Mouse (Mus musculus): ENCODE data around the gene Smr3a. TPM values are rescaled to one million over a fixed set of nuclear protein-coding genes. Genes with fewer than 3 reads are reported as not detected.

The Smr3a gene
- not detected in 2 replicates for polyA plus RNA-seq (2015; fragmentation: Nextera tagmentation; extraction: Ambion mirVana)

DNA sequence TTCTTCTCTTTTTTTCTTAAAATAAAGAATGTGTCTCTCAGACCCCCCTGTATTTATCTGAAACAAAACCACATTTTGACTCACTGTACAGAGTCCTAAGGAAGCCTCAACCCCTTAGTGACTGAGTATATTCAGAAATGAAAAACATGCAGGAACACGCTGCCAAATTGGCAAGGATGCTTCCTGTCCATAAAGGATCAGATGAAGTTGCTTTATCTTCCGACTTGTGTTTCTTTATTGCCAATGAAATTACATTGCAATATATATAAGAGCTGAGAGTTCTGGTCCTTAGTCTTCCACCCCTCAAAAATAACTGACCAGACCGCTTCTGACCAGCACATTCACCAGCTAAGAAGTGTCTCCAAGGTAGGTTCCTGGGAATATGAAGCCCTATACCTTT is at the start of gene Smr3a:
Gene Smr3a (plus strand): TSS at position 301 of the 400 bp plus-strand sequence.
- H3K27me3 ChIP-seq = no peaks in the 10 kb centered on the region
- no peak within 1 kb of the TSS for H3K9ac ChIP-seq
- H3K9me3 ChIP-seq = no peaks in the 10 kb centered on the region
- H3K4me3 ChIP-seq = no peak within 1 kb of the TSS
- 84% methylated on average over 3 of the region's 3 CpGs for WGBS
- H3K27ac ChIP-seq = no peak within 1 kb of the TSS
- H3K4me1 ChIP-seq = no peaks in the 10 kb centered on the region
- H3K4me2 ChIP-seq = no peak within 1 kb of the TSS
- no peaks in the 10 kb centered on the region for H3K36me3 ChIP-seq
- no peak for ATAC-seq (ENCODE audit: borderline replicate concordance, extremely low read depth, low FRiP score, low TSS enrichment)

DNA sequence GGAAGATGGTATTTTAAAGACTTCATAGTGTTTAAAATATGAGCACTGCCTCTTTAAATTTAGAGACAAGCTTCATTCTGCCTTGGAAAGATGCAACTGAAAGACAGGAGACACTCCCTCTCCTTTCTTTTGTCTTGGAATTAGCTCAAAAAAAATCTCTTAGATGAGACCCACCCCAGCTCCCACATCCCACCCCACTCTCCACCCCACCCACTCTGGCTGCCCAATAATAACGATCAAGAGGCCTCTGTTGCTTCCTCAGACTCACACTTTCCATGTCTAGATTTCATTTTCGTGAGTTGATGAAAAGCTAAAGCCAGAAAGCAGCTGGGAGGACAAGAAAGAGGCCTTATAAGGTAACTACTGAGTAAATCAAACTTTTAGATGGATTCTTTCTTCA is 33.1 kb upstream of the Smr3a start, which contains the start of the genes 2310003L06Rik and Gm28434:
Gene 2310003L06Rik (plus strand): TSS at position 259 of the 400 bp plus-strand sequence.
Gene Gm28434 (plus strand): TSS at position 317 of the 400 bp plus-strand sequence.
- Histone ChIP-seq H3K27me3 (no peaks in the 10 kb centered on the region), H3K4me1 (no peaks in the 10 kb centered on the region), H3K9me3 (no peaks in the 10 kb centered on the region), H3K36me3 (no peaks in the 10 kb centered on the region), H3K27ac (no peak within 1 kb of the TSS), H3K9ac (no peak within 1 kb of the TSS), H3K4me3 (no peak within 1 kb of the TSS), H3K4me2 (no peak within 1 kb of the TSS)
- WGBS = 63% methylated on average over 2 of the region's 2 CpGs
- no peak for ATAC-seq (ENCODE audit: borderline replicate concordance, extremely low read depth, low FRiP score, low TSS enrichment)

DNA sequence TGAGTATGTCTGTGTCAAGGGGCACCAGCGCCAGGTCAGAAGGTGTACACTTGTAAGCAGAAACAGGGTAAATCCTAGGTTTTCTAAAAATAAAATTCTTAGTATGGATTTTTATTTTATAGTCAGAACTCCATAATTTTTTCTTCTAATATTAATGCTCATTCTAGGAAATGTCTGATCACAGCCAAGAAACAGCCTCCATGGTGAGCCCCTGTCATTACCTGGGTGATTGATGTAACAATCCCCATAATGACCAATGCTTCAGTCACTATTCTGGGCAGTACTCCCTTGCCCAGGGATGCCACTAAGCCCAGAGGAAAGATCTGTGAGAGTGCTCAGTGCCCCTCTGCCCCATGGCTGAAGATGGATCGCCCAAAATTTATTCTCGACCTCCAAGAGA is 23.2 kb upstream of the Smr3a start, which contains the start of gene Cabs1:
Gene Cabs1 (plus strand): TSS at position 301 of the 400 bp plus-strand sequence.
- H3K9ac ChIP-seq = no peak within 1 kb of the TSS
- no peaks in the 10 kb centered on the region for H3K36me3 ChIP-seq
- no peak within 1 kb of the TSS for H3K4me2 ChIP-seq
- H3K27me3 ChIP-seq = no peaks in the 10 kb centered on the region
- no peak for ATAC-seq (ENCODE audit: borderline replicate concordance, extremely low read depth, low FRiP score, low TSS enrichment)
- no peaks in the 10 kb centered on the region for H3K4me1 ChIP-seq
- H3K9me3 ChIP-seq = no peaks in the 10 kb centered on the region
- H3K4me3 ChIP-seq = no peak within 1 kb of the TSS
- no peak within 1 kb of the TSS for H3K27ac ChIP-seq
- WGBS = 68% methylated on average over 3 of the region's 3 CpGs

DNA sequence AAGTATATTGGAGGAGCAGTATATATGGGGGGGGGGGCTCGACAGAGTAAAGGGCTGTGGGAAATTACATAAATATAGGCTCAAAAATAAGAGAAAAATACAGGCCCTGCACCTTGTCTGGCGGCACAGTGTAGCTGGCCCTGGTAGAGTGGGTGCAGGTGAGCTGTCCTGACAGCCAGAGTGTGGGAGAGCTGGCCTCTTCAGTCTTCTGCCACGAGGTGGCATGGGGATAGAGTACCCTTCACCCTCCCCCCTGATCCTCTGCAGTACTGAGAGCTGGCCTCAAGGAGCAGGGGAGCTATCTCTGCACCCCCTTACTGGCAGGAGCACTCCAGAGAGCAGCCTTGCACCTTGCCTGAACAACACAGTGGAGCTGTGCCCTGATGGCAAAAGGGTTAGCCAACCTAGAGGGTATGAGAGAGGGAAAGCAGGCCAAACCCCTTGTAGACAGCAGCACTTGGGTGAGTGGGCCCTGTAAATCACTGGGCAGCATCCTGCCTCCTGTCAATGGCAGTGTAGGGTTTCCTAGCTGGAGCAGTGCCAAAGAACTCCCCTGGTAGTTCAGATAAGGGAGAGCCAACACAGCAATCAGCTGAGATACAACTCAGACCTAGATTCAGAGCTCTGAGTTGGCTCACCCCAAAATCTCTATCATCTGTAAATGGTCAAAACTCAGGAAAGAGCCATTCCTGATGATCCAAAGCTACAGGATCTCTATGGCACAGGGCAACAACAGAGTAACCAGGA is 19.7 kb upstream of the Smr3a start:
- Histone ChIP-seq H3K9me3 (no peaks in the 10 kb centered on the region), H3K4me1 (no peaks in the 10 kb centered on the region), H3K27me3 (no peaks in the 10 kb centered on the region), H3K4me2 (no peak overlapping the region), H3K4me3 (no peak overlapping the region), H3K27ac (no peak overlapping the region), H3K36me3 (no peaks in the 10 kb centered on the region), H3K9ac (no peak overlapping the region)
- no peak for ATAC-seq (ENCODE audit: borderline replicate concordance, extremely low read depth, low FRiP score, low TSS enrichment)
- WGBS = 58% methylated on average over 3 of the region's 3 CpGs

DNA sequence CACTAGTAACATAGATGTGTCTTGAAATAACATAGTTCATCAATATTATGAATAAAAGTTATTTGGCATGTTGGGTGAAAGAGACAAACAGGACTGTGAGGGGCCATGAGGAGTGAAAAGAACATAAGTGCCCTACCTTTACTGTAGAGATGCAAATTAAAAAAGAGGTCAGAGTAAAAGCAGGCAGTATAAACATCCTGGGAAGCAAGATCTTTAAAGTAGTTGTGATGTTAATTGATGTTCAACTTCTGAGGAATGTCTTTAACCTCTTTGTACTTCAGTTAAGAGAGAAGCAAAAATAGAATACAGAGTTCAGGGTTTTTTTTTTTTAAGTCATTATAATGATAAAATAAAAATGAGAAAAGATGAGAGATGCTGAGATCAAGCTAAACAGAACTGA is 2.9 kb downstream of the Smr3a start:
- H3K36me3 ChIP-seq = no peaks in the 10 kb centered on the region
- no peak overlapping the region for H3K4me2 ChIP-seq
- H3K27me3 ChIP-seq = no peaks in the 10 kb centered on the region
- no peak overlapping the region for H3K27ac ChIP-seq
- ATAC-seq (ENCODE audit: borderline replicate concordance, extremely low read depth, low FRiP score, low TSS enrichment) = no peak
- H3K4me3 ChIP-seq = no peak overlapping the region
- H3K4me1 ChIP-seq = no peaks in the 10 kb centered on the region
- no peaks in the 10 kb centered on the region for H3K9me3 ChIP-seq
- H3K9ac ChIP-seq = no peak overlapping the region

Other genes with a start within 250 kb of the Smr3a start
- not detected in 2 replicates for gene Csn1s2a, start 228.0 kb upstream of the Smr3a start, polyA plus RNA-seq (2015; fragmentation: Nextera tagmentation; extraction: Ambion mirVana)
- gene Csn1s2b, start 194.5 kb upstream of the Smr3a start, polyA plus RNA-seq (2015; fragmentation: Nextera tagmentation; extraction: Ambion mirVana) = not detected in 2 replicates
- not detected in 2 replicates for gene Prr27, start 176.9 kb upstream of the Smr3a start, polyA plus RNA-seq (2015; fragmentation: Nextera tagmentation; extraction: Ambion mirVana)
- gene Odam, start 117.5 kb upstream of the Smr3a start, polyA plus RNA-seq (2015; fragmentation: Nextera tagmentation; extraction: Ambion mirVana) = not detected in 2 replicates
- gene Csn3, start 77.0 kb upstream of the Smr3a start, polyA plus RNA-seq (2015; fragmentation: Nextera tagmentation; extraction: Ambion mirVana) = not detected in 2 replicates
- gene 2310003L06Rik, start 33.1 kb upstream of the Smr3a start, polyA plus RNA-seq (2015; fragmentation: Nextera tagmentation; extraction: Ambion mirVana) = not detected in 2 replicates
- gene Gm28434, start 33.0 kb upstream of the Smr3a start, polyA plus RNA-seq (2015; fragmentation: Nextera tagmentation; extraction: Ambion mirVana) = not detected in 2 replicates
- gene Cabs1, start 23.1 kb upstream of the Smr3a start, polyA plus RNA-seq (2015; fragmentation: Nextera tagmentation; extraction: Ambion mirVana) = not detected in 2 replicates
- gene Smr2, start 84.0 kb downstream of the Smr3a start, polyA plus RNA-seq (2015; fragmentation: Nextera tagmentation; extraction: Ambion mirVana) = not detected in 2 replicates
- not detected in 2 replicates for gene Gm11116, start 109.0 kb downstream of the Smr3a start, polyA plus RNA-seq (2015; fragmentation: Nextera tagmentation; extraction: Ambion mirVana)
- gene Gm11115, start 151.6 kb downstream of the Smr3a start, polyA plus RNA-seq (2015; fragmentation: Nextera tagmentation; extraction: Ambion mirVana) = not detected in 2 replicates

All from lung, embryonic 15.5 days (tissue).